Mouse (Mus musculus): ENCODE results near the gene Tmprss9. TPM values are rescaled to one million over a fixed set of nuclear protein-coding genes. Genes with fewer than 3 reads are reported as not detected.
A peak's percentile ranks its signal among the peaks of the same experiment; 100 is the strongest.

Gene Tmprss9
- total and polyA plus RNA-seq, 3 experiments, result 0.04 TPM; not detected in 2

GRCm38 (mm10) chr10:80843931-80844547, 27.6 kb upstream of the Tmprss9 start, which contains the start of gene Lingo3:
Gene Lingo3 (minus strand): TSS chr10:80844039.
- Histone ChIP-seq H3K9me3 (replicated peaks; ENCODE audit: low read length) (no peaks in the 10 kb centered on the region), H3K27me3 (replicated peaks) (peaks cover 43% of the 10 kb centered on the region), H3K4me2 (ENCODE audit: insufficient read depth, low read depth, poor library complexity, severe bottlenecking) (no peak within 1 kb of the TSS), H3K9ac (ENCODE audit: insufficient read depth, low read depth) (no peak within 1 kb of the TSS), H3K27ac (ENCODE audit: insufficient read depth, low read depth) (no peak within 1 kb of the TSS), H3K4me1 (ENCODE audit: control insufficient read depth in 1 of 2, insufficient read depth in 2 of 2) (peaks cover 3 to 18% of the 10 kb centered on the region in 2 experiments), H3K36me3 (replicated peaks in 1 of 2; ENCODE audit: control insufficient read depth in 1 of 2, insufficient read depth in 1 of 2, low read length in 1 of 2) (peaks cover 0 to under 1% of the 10 kb centered on the region in 2 experiments), H3K4me3 (replicated peaks in 1 of 3; ENCODE audit: low read depth in 2 of 3, low read length in 2 of 3, poor library complexity in 1 of 3) (no peak within 1 kb of the TSS), H3K79me2 (replicated peaks; ENCODE audit: control insufficient read depth, extremely low read depth, insufficient read depth, poor library complexity, severe bottlenecking) (no peaks in the 10 kb centered on the region)
- dilution Hi-C loops (cut with MboI; ENCODE audit: extremely low pct_ligation_motif_present, extremely low pct_unique_long_range_greater_than_20kb, low sequenced_read_pairs) (no loop called here), in situ Hi-C loops (cut with MboI; ENCODE audit: low pct_ligation_motif_present, low pct_unique_long_range_greater_than_20kb, low sequenced_read_pairs) (no loop called here)
- DNase-seq (ENCODE audit: extremely low read depth), result no peak
- TF ChIP-seq MAFK (IDR thresholded peaks at IDR 0.05; ENCODE audit: insufficient replicate concordance, low read length) (no peak), NRF1 (IDR thresholded peaks at IDR 0.05; ENCODE audit: low read depth, low read length) (0 out of 2 replicates have a peak, but pooled peaks have one; percentile 20)

GRCm38 (mm10) chr10:80845055-80845693, 26.5 kb upstream of the Tmprss9 start:
- H3K4me1 ChIP-seq (ENCODE audit: control insufficient read depth in 1 of 2, insufficient read depth in 2 of 2), result peaks cover 6 to 19% of the 10 kb centered on the region in 2 experiments
- DNase-seq (ENCODE audit: extremely low read depth), result no peak
- no peak overlapping the region for H3K4me2 ChIP-seq (ENCODE audit: insufficient read depth, low read depth, poor library complexity, severe bottlenecking)
- dilution Hi-C loops (cut with MboI; ENCODE audit: extremely low pct_ligation_motif_present, extremely low pct_unique_long_range_greater_than_20kb, low sequenced_read_pairs) (no loop called here), in situ Hi-C loops (cut with MboI; ENCODE audit: low pct_ligation_motif_present, low pct_unique_long_range_greater_than_20kb, low sequenced_read_pairs) (no loop called here)
- H3K9me3 ChIP-seq (replicated peaks; ENCODE audit: low read length), result no peaks in the 10 kb centered on the region
- no peaks in the 10 kb centered on the region for H3K79me2 ChIP-seq (replicated peaks; ENCODE audit: control insufficient read depth, extremely low read depth, insufficient read depth, poor library complexity, severe bottlenecking)
- TF ChIP-seq IRF4 (IDR thresholded peaks at IDR 0.05; ENCODE audit: low read depth, low read length), result no peak
- no peak for TF ChIP-seq CHD1 (IDR thresholded peaks at IDR 0.05; ENCODE audit: low read depth, low read length)
- no peak for TF ChIP-seq MXI1 (IDR thresholded peaks at IDR 0.05; ENCODE audit: low read depth, low read length)
- TF ChIP-seq USF1 (IDR thresholded peaks at IDR 0.05; ENCODE audit: low read depth, low read length), result no peak
- no peak for TF ChIP-seq SIN3A (IDR thresholded peaks at IDR 0.05; ENCODE audit: low read length)
- no peak for TF ChIP-seq RAD21 (IDR thresholded peaks at IDR 0.05; ENCODE audit: low read depth, low read length)
- TF ChIP-seq TBP (conservative IDR thresholded peaks at IDR 0.05; ENCODE audit: low read depth, low read length), result no peak
- TF ChIP-seq ELF1 (IDR thresholded peaks at IDR 0.05; ENCODE audit: low read depth, low read length), result no peak
- TF ChIP-seq PAX5 (IDR thresholded peaks at IDR 0.05; ENCODE audit: low read length), result no peak
- TF ChIP-seq MYC (IDR thresholded peaks at IDR 0.05; ENCODE audit: low read depth, low read length), result no peak
- TF ChIP-seq MAFK (IDR thresholded peaks at IDR 0.05; ENCODE audit: insufficient replicate concordance, low read length), result no peak
- no peak for TF ChIP-seq NRF1 (IDR thresholded peaks at IDR 0.05; ENCODE audit: low read depth, low read length)
- no peak for TF ChIP-seq JUN (IDR thresholded peaks at IDR 0.05; ENCODE audit: insufficient read depth, low read depth, low read length)
- no peak for TF ChIP-seq SMC3 (IDR thresholded peaks at IDR 0.05; ENCODE audit: low read depth, low read length)
- no peak for TF ChIP-seq E2F4 (IDR thresholded peaks at IDR 0.05; ENCODE audit: insufficient replicate concordance, low read depth, low read length)
- TF ChIP-seq JUND (conservative IDR thresholded peaks at IDR 0.05; ENCODE audit: low read depth, low read length), result no peak
- TF ChIP-seq CHD2 (IDR thresholded peaks at IDR 0.05; ENCODE audit: low read length), result no peak
- TF ChIP-seq ZKSCAN1 (IDR thresholded peaks at IDR 0.05; ENCODE audit: borderline replicate concordance, low read depth, low read length), result no peak
- TF ChIP-seq NELFE (IDR thresholded peaks at IDR 0.05; ENCODE audit: low read depth, low read length), result no peak
- no peak for TF ChIP-seq ETS1 (conservative IDR thresholded peaks at IDR 0.05; ENCODE audit: low read depth, low read length)
- H3K36me3 ChIP-seq (replicated peaks in 1 of 2; ENCODE audit: control insufficient read depth in 1 of 2, insufficient read depth in 1 of 2, low read length in 1 of 2), result peaks cover 0 to 12% of the 10 kb centered on the region in 2 experiments
- no peak overlapping the region for H3K27ac ChIP-seq (ENCODE audit: insufficient read depth, low read depth)
- H3K4me3 ChIP-seq (replicated peaks in 1 of 3; ENCODE audit: low read depth in 2 of 3, low read length in 2 of 3, poor library complexity in 1 of 3), result no peak overlapping the region
- H3K9ac ChIP-seq (ENCODE audit: insufficient read depth, low read depth), result no peak overlapping the region
- H3K27me3 ChIP-seq (replicated peaks), result peaks cover 43% of the 10 kb centered on the region

All from CH12.LX (cell line).